ENCODE assay signal across 29 mouse cellular contexts in genomic region chr10:67906063-67906462, GRCm38 (mm10). TPM values are rescaled to one million over a fixed set of nuclear protein-coding genes. Genes with fewer than 3 reads are reported as not detected.
DNase-seq lines count a peak whose midpoint lies in the region; ATAC-seq lines count a peak whose summit lies in the region.
"Had no signal": no experiment of that assay in that cellular context is flagged by ENCODE, and none has a peak within 500 bp of the region (broad histone marks: within the 10 kb centered on the region; RNA-seq: fewer than 3 reads in every experiment).

No protein-coding gene starts in this region.

- H3K36me3 ChIP-seq in midbrain, embryonic 11.5 days (ENCODE audit: control insufficient read depth, insufficient read depth, low read length): no peaks in the 10 kb centered on the region
- H3K36me3 ChIP-seq in midbrain, embryonic 13.5 days: 0 out of 2 replicates have a peak, but pooled peaks cover 3% of the 10 kb centered on the region
- H3K36me3 ChIP-seq: forebrain, embryonic 12.5 days; G1E had no signal

- 84% methylated on average over 4 of the region's 4 CpGs for WGBS in midbrain, embryonic 11.5 days
- WGBS in midbrain, embryonic 13.5 days: 75% methylated on average over 4 of the region's 4 CpGs

- no peak for ATAC-seq in midbrain, embryonic 11.5 days (ENCODE audit: low FRiP score)
- no peak for ATAC-seq in midbrain, embryonic 13.5 days
- ATAC-seq: activated CD4-positive, CD25-positive, alpha-beta regulatory T cell, adult 4 months; CD4-positive, CD25-positive, alpha-beta regulatory T cell, adult 4 months; forebrain, embryonic 14.5 days; forebrain, embryonic 16.5 days; Patski had no signal

- H3K4me2 ChIP-seq in midbrain, embryonic 11.5 days: no peak overlapping the region
- no peak overlapping the region for H3K4me2 ChIP-seq in midbrain, embryonic 13.5 days (replicated peaks)
- H3K4me2 ChIP-seq: embryonic facial prominence, embryonic 13.5 days; embryonic facial prominence, embryonic 15.5 days; forebrain, embryonic 12.5 days had no signal

- H3K27me3 ChIP-seq in midbrain, embryonic 11.5 days (ENCODE audit: control insufficient read depth, insufficient read depth, low read length): peaks cover 69% of the 10 kb centered on the region
- H3K27me3 ChIP-seq in midbrain, embryonic 13.5 days: peaks cover 85% of the 10 kb centered on the region
- H3K27me3 ChIP-seq: CH12.LX; embryonic facial prominence, embryonic 13.5 days; embryonic facial prominence, embryonic 15.5 days; Patski had no signal

- DNase-seq in heart, adult 11 months: peak; percentile 25
- DNase-seq in heart, adult 9 months (ENCODE audit: low spot score in 2 of 2): no peak
- peak; percentile 72 for DNase-seq in layer of hippocampus, adult 9-11 months
- DNase-seq in layer of hippocampus, adult 11-12 months (ENCODE audit: low spot score): no peak
- DNase-seq in midbrain, embryonic 11.5 days (ENCODE audit: low spot score, missing footprints): peak; percentile 69
- DNase-seq in thymus, postnatal 25 days: no peak
- DNase-seq: adrenal gland, adult 8-10 months; adrenal gland, postnatal 14 days; adrenal gland, postnatal 36 days; B cell, adult 2 months; cerebellum, adult 11 months; cerebellum, adult 18-20 months; cerebellum, adult 9-10 months; cerebellum, postnatal 10 days; cerebellum, postnatal 25 days; embryo, embryonic 11 days had no signal

- H3K4me3 ChIP-seq in midbrain, embryonic 11.5 days (ENCODE audit: low read depth, low read length): no peak overlapping the region
- no peak overlapping the region for H3K4me3 ChIP-seq in midbrain, embryonic 13.5 days (replicated peaks)
- H3K4me3 ChIP-seq: embryonic facial prominence, embryonic 13.5 days; embryonic facial prominence, embryonic 15.5 days; erythroblast, embryonic 14.5 days; forebrain, embryonic 10.5 days; forebrain, embryonic 12.5 days had no signal

- peaks cover 2% of the 10 kb centered on the region; the same call in 1 of the 2 replicates for H3K9me3 ChIP-seq in midbrain, embryonic 11.5 days (ENCODE audit: control insufficient read depth, low read length)
- H3K9me3 ChIP-seq in midbrain, embryonic 13.5 days: no peaks in the 10 kb centered on the region; the same call in 1 of the 2 replicates
- H3K9me3 ChIP-seq: embryonic facial prominence, embryonic 13.5 days; embryonic facial prominence, embryonic 15.5 days had no signal

- H3K4me1 ChIP-seq in midbrain, embryonic 11.5 days (ENCODE audit: control insufficient read depth, insufficient read depth, low read length): no peaks in the 10 kb centered on the region; the same call in 1 of the 2 replicates
- peaks cover 6% of the 10 kb centered on the region; the same call in 1 of the 2 replicates for H3K4me1 ChIP-seq in midbrain, embryonic 13.5 days (replicated peaks)
- H3K4me1 ChIP-seq: embryonic facial prominence, embryonic 13.5 days; embryonic facial prominence, embryonic 15.5 days had no signal

- no peak overlapping the region for H3K9ac ChIP-seq in midbrain, embryonic 11.5 days (ENCODE audit: low read length)
- no peak overlapping the region for H3K9ac ChIP-seq in midbrain, embryonic 13.5 days (replicated peaks)
- H3K9ac ChIP-seq: embryonic facial prominence, embryonic 13.5 days; embryonic facial prominence, embryonic 15.5 days; forebrain, embryonic 12.5 days had no signal

- H3K27ac ChIP-seq in midbrain, embryonic 11.5 days (ENCODE audit: low read depth, low read length): no peak overlapping the region
- H3K27ac ChIP-seq in midbrain, embryonic 13.5 days: no peak overlapping the region
- H3K27ac ChIP-seq: embryonic facial prominence, embryonic 13.5 days; embryonic facial prominence, embryonic 15.5 days; forebrain, embryonic 10.5 days; forebrain, embryonic 12.5 days had no signal

RNA-seq across cellular contexts. Expression of gene Zfp365, which starts 6.4 kb away (rescaled TPM):
- polyA plus RNA-seq in midbrain, embryonic 11.5 days (2014; fragmentation: Nextera tagmentation; extraction: Ambion mirVana): 1.8 and 2.1 TPM in 2 replicates
- 2.7 and 3.0 TPM in 2 replicates for polyA plus RNA-seq in midbrain, embryonic 13.5 days (2015; fragmentation: Nextera tagmentation; extraction: Ambion mirVana)
- polyA plus RNA-seq: erythroblast, embryonic 14.5 days; G1E had no signal

Comparison
In these comparisons a context has a peak if more than half of its experiments do, and no peak if none do; other contexts are left out.
1. DNase-seq: peak in heart, adult 11 months (single experiment), layer of hippocampus, adult 9-11 months (single experiment) and midbrain, embryonic 11.5 days (single experiment); none in heart, adult 9 months (0 of 2), layer of hippocampus, adult 11-12 months (single experiment) and thymus, postnatal 25 days (single experiment).